Mouse (Mus musculus): ENCODE measurements around the gene Cnot11.

DNA sequence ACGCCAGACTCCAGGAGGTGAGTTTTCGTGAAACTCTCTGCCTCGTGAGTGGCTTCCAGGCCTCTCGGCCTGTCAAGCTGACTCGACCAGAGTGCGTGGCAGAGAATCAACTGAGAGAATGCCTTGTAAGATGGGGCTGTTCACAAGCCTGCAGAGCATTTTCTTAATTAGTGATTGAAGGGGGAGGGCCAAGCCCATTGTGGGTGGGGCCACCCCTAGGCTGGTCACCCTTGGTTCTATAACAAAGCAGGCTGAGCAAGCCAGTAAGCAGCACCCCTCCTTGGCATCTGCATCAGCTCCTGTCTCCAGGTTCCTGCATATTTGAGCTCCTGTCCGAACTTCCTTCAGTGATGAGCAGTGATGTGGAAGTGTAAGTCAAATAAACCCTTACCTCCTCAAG is 13.5 kb upstream of the Cnot11 start:
- TF ChIP-seq CTCF (IDR thresholded peaks at IDR 0.05; ENCODE audit: low read depth, low read length), result no peak
- TF ChIP-seq POLR2A (IDR thresholded peaks at IDR 0.05; ENCODE audit: insufficient read depth, low read length), result no peak
- no peak for TF ChIP-seq EP300 (IDR thresholded peaks at IDR 0.05; ENCODE audit: insufficient read depth, low read depth, low read length)

Data from ES-Bruce4 (cell line).